ENCODE assay signal across 9 mouse cellular contexts in genomic region chr11:62693299-62694184, GRCm38 (mm10). TPM values are rescaled to one million over a fixed set of nuclear protein-coding genes. Genes with fewer than 3 reads are reported as not detected.
DNase-seq lines count a peak whose midpoint lies in the region; ATAC-seq and TF ChIP-seq lines count a peak whose summit lies in the region.
"Had no signal": no experiment of that assay in that cellular context is flagged by ENCODE, and none has a peak within 500 bp of the region (broad histone marks: within the 10 kb centered on the region; RNA-seq: fewer than 3 reads in every experiment).

No protein-coding gene starts in this region.

- H3K36me3 ChIP-seq in heart, adult 2 months (ENCODE audit: control insufficient read depth, insufficient read depth, low read length): no peaks in the 10 kb centered on the region
- no peaks in the 10 kb centered on the region for H3K36me3 ChIP-seq in heart, embryonic 12.5 days
- no peaks in the 10 kb centered on the region for H3K36me3 ChIP-seq in ES-Bruce4 (ENCODE audit: control insufficient read depth, insufficient read depth, low read length, poor library complexity, severe bottlenecking)
- H3K36me3 ChIP-seq in stomach, postnatal 0 days (ENCODE audit: control insufficient read depth, insufficient read depth, low read length): no peaks in the 10 kb centered on the region
- H3K36me3 ChIP-seq: embryonic facial prominence, embryonic 13.5 days had no signal

- no peaks in the 10 kb centered on the region for H3K27me3 ChIP-seq in heart, adult 2 months (ENCODE audit: control insufficient read depth, insufficient read depth, low read length)
- H3K27me3 ChIP-seq in heart, embryonic 12.5 days (replicated peaks): no peaks in the 10 kb centered on the region
- no peaks in the 10 kb centered on the region for H3K27me3 ChIP-seq in ES-Bruce4 (ENCODE audit: control insufficient read depth, insufficient read depth, low read length, poor library complexity, severe bottlenecking)
- H3K27me3 ChIP-seq in stomach, postnatal 0 days (ENCODE audit: control insufficient read depth, insufficient read depth, low read length): no peaks in the 10 kb centered on the region
- H3K27me3 ChIP-seq: embryonic facial prominence, embryonic 13.5 days had no signal

- no peak for TF ChIP-seq POLR2A in heart, adult 2 months (IDR thresholded peaks at IDR 0.05; ENCODE audit: insufficient read depth, low read depth, low read length)
- TF ChIP-seq POLR2A in ES-Bruce4 (IDR thresholded peaks at IDR 0.05; ENCODE audit: insufficient read depth, low read length): no peak

- H3K9ac ChIP-seq in heart, adult 2 months (ENCODE audit: low read depth, low read length): no peak overlapping the region
- H3K9ac ChIP-seq in heart, embryonic 12.5 days: no peak overlapping the region
- no peak overlapping the region for H3K9ac ChIP-seq in ES-Bruce4 (ENCODE audit: low read depth, poor library complexity, severe bottlenecking)
- H3K9ac ChIP-seq in stomach, postnatal 0 days (ENCODE audit: low read length): no peak overlapping the region
- H3K9ac ChIP-seq: embryonic facial prominence, embryonic 13.5 days had no signal

- TF ChIP-seq EP300 in heart, adult 2 months (IDR thresholded peaks at IDR 0.05; ENCODE audit: insufficient read depth, low read depth, low read length): no peak
- TF ChIP-seq EP300 in ES-Bruce4 (IDR thresholded peaks at IDR 0.05; ENCODE audit: insufficient read depth, low read depth, low read length): no peak
- TF ChIP-seq EP300 in stomach, postnatal 0 days (optimal IDR thresholded peaks at IDR 0.05): no peak

- peak; percentile 85 for TF ChIP-seq CTCF in heart, adult 2 months (IDR thresholded peaks at IDR 0.05)
- TF ChIP-seq CTCF in ES-Bruce4 (IDR thresholded peaks at IDR 0.05; ENCODE audit: low read depth, low read length): peak; percentile 21
- TF ChIP-seq CTCF in stomach, postnatal 0 days (IDR thresholded peaks at IDR 0.05; ENCODE audit: low read depth): peak; percentile 87

- H3K9me3 ChIP-seq in heart, embryonic 12.5 days (replicated peaks): no peaks in the 10 kb centered on the region
- H3K9me3 ChIP-seq in ES-Bruce4 (replicated peaks; ENCODE audit: control insufficient read depth, insufficient read depth, low read length, poor library complexity, severe bottlenecking): no peaks in the 10 kb centered on the region
- no peaks in the 10 kb centered on the region for H3K9me3 ChIP-seq in stomach, postnatal 0 days (ENCODE audit: control insufficient read depth, low read length)
- H3K9me3 ChIP-seq: embryonic facial prominence, embryonic 13.5 days had no signal

- intact Hi-C loops in heart, adult 2 months (cut with DNase I): loop anchor here (1.0 kb wide), 1 partner anchor 80 kb away; no protein-coding TSS in a partner anchor

- DNase-seq in heart, adult 2 months: no peak
- peak; percentile 21 for DNase-seq in cerebellum, adult 8-10 months
- peak; percentile 86 for DNase-seq in forelimb bud, embryonic 11.5 days (ENCODE audit: low read depth, low spot score)
- peak; percentile 63 for DNase-seq in kidney, postnatal 10 days
- peak; percentile 65 for DNase-seq in lung, postnatal 36 days
- peak; percentile 56 for DNase-seq in stomach, postnatal 0 days (ENCODE audit: low spot score)

- no peaks in the 10 kb centered on the region for H3K4me1 ChIP-seq in heart, adult 2 months (ENCODE audit: control insufficient read depth, insufficient read depth, low read length)
- H3K4me1 ChIP-seq in heart, embryonic 12.5 days (replicated peaks): no peaks in the 10 kb centered on the region
- no peaks in the 10 kb centered on the region for H3K4me1 ChIP-seq in ES-Bruce4 (ENCODE audit: control insufficient read depth, insufficient read depth, low read length)
- no peaks in the 10 kb centered on the region for H3K4me1 ChIP-seq in stomach, postnatal 0 days (replicated peaks; ENCODE audit: control insufficient read depth, insufficient read depth)
- H3K4me1 ChIP-seq: embryonic facial prominence, embryonic 13.5 days had no signal

- WGBS in heart, adult 2 months: 21% methylated on average over 11 of the region's 11 CpGs
- 23% methylated on average over 11 of the region's 11 CpGs for WGBS in heart, embryonic 12.5 days
- WGBS in stomach, postnatal 0 days: 24% methylated on average over 9 of the region's 11 CpGs

- no peak overlapping the region for H3K27ac ChIP-seq in heart, adult 2 months
- H3K27ac ChIP-seq in heart, embryonic 12.5 days (ENCODE audit: poor library complexity, severe bottlenecking): no peak overlapping the region
- H3K27ac ChIP-seq in ES-Bruce4 (ENCODE audit: insufficient read depth, low read length): no peak overlapping the region
- H3K27ac ChIP-seq in stomach, postnatal 0 days (replicated peaks): no peak overlapping the region
- H3K27ac ChIP-seq: embryonic facial prominence, embryonic 13.5 days had no signal

- H3K79me2 ChIP-seq in heart, adult 2 months (replicated peaks; ENCODE audit: control insufficient read depth, insufficient read depth, low read length): no peaks in the 10 kb centered on the region

- no peak overlapping the region for H3K4me2 ChIP-seq in heart, embryonic 12.5 days
- H3K4me2 ChIP-seq in stomach, postnatal 0 days (replicated peaks; ENCODE audit: low read depth): no peak overlapping the region
- H3K4me2 ChIP-seq: embryonic facial prominence, embryonic 13.5 days had no signal

- no peak for ATAC-seq in heart, embryonic 12.5 days (ENCODE audit: insufficient number of reproducible peaks, low FRiP score)
- ATAC-seq in stomach, postnatal 0 days (ENCODE audit: low FRiP score, low TSS enrichment): peak; percentile 83

- no peak overlapping the region for H3K4me3 ChIP-seq in heart, adult 2 months
- H3K4me3 ChIP-seq in heart, embryonic 12.5 days: no peak overlapping the region
- H3K4me3 ChIP-seq in ES-Bruce4 (ENCODE audit: low read depth, low read length): no peak overlapping the region
- H3K4me3 ChIP-seq in stomach, postnatal 0 days (ENCODE audit: low read depth, low read length): no peak overlapping the region
- H3K4me3 ChIP-seq: embryonic facial prominence, embryonic 13.5 days had no signal

RNA-seq across cellular contexts. Expression of gene Zfp287, which starts 38.2 kb away (rescaled TPM):
- 1 to 10 TPM; 1.9 to 2.5 TPM for total RNA-seq in heart, adult 2 months (2021)
- 1.4 and 1.9 TPM in 2 replicates for polyA plus RNA-seq in heart, adult 2 months (2012; rRNA removed)
- polyA plus RNA-seq in heart, embryonic 12.5 days (2016; fragmentation: Nextera tagmentation; extraction: Ambion mirVana): 6.3 and 6.4 TPM in 2 replicates
- 2.7 and 2.9 TPM in 2 replicates for polyA plus RNA-seq in ES-Bruce4 (2011; ENCODE audit: insufficient read depth, insufficient read length, low read depth, missing spikeins)
- 2.5 and 2.6 TPM in 2 replicates for polyA plus RNA-seq in stomach, postnatal 0 days (2015; fragmentation: Nextera tagmentation; extraction: Ambion mirVana)

RNA-seq across cellular contexts. Expression of gene Mmgt2, which starts 45.1 kb away (rescaled TPM):
- total RNA-seq in heart, adult 2 months (2021): 1 to 10 TPM; 5.8 to 8.6 TPM
- 8.7 and 8.9 TPM in 2 replicates for polyA plus RNA-seq in heart, adult 2 months (2012; rRNA removed)
- polyA plus RNA-seq in heart, embryonic 12.5 days (2016; fragmentation: Nextera tagmentation; extraction: Ambion mirVana): 51.0 and 58.3 TPM in 2 replicates
- polyA plus RNA-seq in ES-Bruce4 (2011; ENCODE audit: insufficient read depth, insufficient read length, low read depth, missing spikeins): 12.6 and 19.3 TPM in 2 replicates
- 30.2 and 35.9 TPM in 2 replicates for polyA plus RNA-seq in stomach, postnatal 0 days (2015; fragmentation: Nextera tagmentation; extraction: Ambion mirVana)

RNA-seq across cellular contexts. Expression of gene Lrrc75a, which starts 45.2 kb away (rescaled TPM):
- total RNA-seq in heart, adult 2 months (2021): 1 to 10 TPM; 3.3 to 4.2 TPM
- polyA plus RNA-seq in heart, adult 2 months (2012; rRNA removed): 6.2 and 9.6 TPM in 2 replicates
- 18.6 and 19.6 TPM in 2 replicates for polyA plus RNA-seq in heart, embryonic 12.5 days (2016; fragmentation: Nextera tagmentation; extraction: Ambion mirVana)
- 4.6 and 6.4 TPM in 2 replicates for polyA plus RNA-seq in ES-Bruce4 (2011; ENCODE audit: insufficient read depth, insufficient read length, low read depth, missing spikeins)
- 7.3 and 8.4 TPM in 2 replicates for polyA plus RNA-seq in stomach, postnatal 0 days (2015; fragmentation: Nextera tagmentation; extraction: Ambion mirVana)

RNA-seq across cellular contexts. Expression of gene Gm10428, which starts 59.4 kb away (rescaled TPM):
- total RNA-seq in heart, adult 2 months (2021): not detected
- not detected in 2 replicates for polyA plus RNA-seq in heart, adult 2 months (2012; rRNA removed)
- polyA plus RNA-seq in heart, embryonic 12.5 days (2016; fragmentation: Nextera tagmentation; extraction: Ambion mirVana): not detected in 2 replicates
- polyA plus RNA-seq in ES-Bruce4 (2011; ENCODE audit: insufficient read depth, insufficient read length, low read depth, missing spikeins): not detected in 2 replicates
- polyA plus RNA-seq in stomach, postnatal 0 days (2015; fragmentation: Nextera tagmentation; extraction: Ambion mirVana): not detected in 2 replicates
- polyA plus RNA-seq: embryonic facial prominence, embryonic 13.5 days had no signal

Comparison
In these comparisons a context has a peak if more than half of its experiments do, and no peak if none do; other contexts are left out.
1. DNase-seq: peak in cerebellum, adult 8-10 months (single experiment), forelimb bud, embryonic 11.5 days (single experiment), kidney, postnatal 10 days (single experiment), lung, postnatal 36 days (single experiment) and stomach, postnatal 0 days (single experiment); none in heart, adult 2 months (0 of 2).
2. CTCF ChIP-seq: peak in every context shown above with its lines; median percentile 87 in stomach, postnatal 0 days; 85 in heart, adult 2 months; 21 in ES-Bruce4.